In genomic region chr5:36371731-36372130, GRCm38 (mm10) we compare ENCODE assay signal across 20 mouse cellular contexts. TPM values are rescaled to one million over a fixed set of nuclear protein-coding genes. Genes with fewer than 3 reads are reported as not detected.
DNase-seq lines count a peak whose midpoint lies in the region; ATAC-seq and TF ChIP-seq lines count a peak whose summit lies in the region.
"Had no signal": no experiment of that assay in that cellular context is flagged by ENCODE, and none has a peak within 500 bp of the region (broad histone marks: within the 10 kb centered on the region; RNA-seq: fewer than 3 reads in every experiment).

No protein-coding gene starts in this region.

- H3K27ac ChIP-seq in kidney, embryonic 16.5 days (ENCODE audit: low read length), result peak overlapping the region; percentile 19; the same call in 1 of the 2 replicates
- peak overlapping the region; percentile 1; the same call in 1 of the 2 replicates for H3K27ac ChIP-seq in small intestine, adult 2 months (ENCODE audit: insufficient read depth, low read depth, low read length)
- H3K27ac ChIP-seq: gastrocnemius, adult 2 months; heart, embryonic 15.5 days; hindbrain, embryonic 12.5 days had no signal

- WGBS in kidney, embryonic 16.5 days, result 70% methylated on average over 5 of the region's 5 CpGs
- 29% methylated on average over 5 of the region's 5 CpGs for WGBS in small intestine, adult 2 months

- TF ChIP-seq CTCF in small intestine, adult 2 months (IDR thresholded peaks at IDR 0.05; ENCODE audit: extremely low read depth, insufficient read length, insufficient replicate concordance, low read depth, low read length), result no peak

- H3K4me3 ChIP-seq in kidney, embryonic 16.5 days (ENCODE audit: low read length), result no peak overlapping the region
- H3K4me3 ChIP-seq in small intestine, adult 2 months (ENCODE audit: low read depth, low read length), result no peak overlapping the region
- H3K4me3 ChIP-seq: gastrocnemius, adult 2 months; heart, embryonic 15.5 days; hindbrain, embryonic 12.5 days had no signal

- no peaks in the 10 kb centered on the region for H3K9me3 ChIP-seq in kidney, embryonic 16.5 days (ENCODE audit: low read length)
- H3K9me3 ChIP-seq: heart, embryonic 15.5 days; hindbrain, embryonic 12.5 days had no signal

- H3K4me1 ChIP-seq in kidney, embryonic 16.5 days (ENCODE audit: insufficient read depth, low read length), result peaks cover 78% of the 10 kb centered on the region
- peaks cover 76% of the 10 kb centered on the region for H3K4me1 ChIP-seq in small intestine, adult 2 months (ENCODE audit: control insufficient read depth, insufficient read depth, insufficient read length, low read length)

- TF ChIP-seq POLR2A in small intestine, adult 2 months (IDR thresholded peaks at IDR 0.05; ENCODE audit: low read depth, low read length), result no peak

- peak; percentile 36 to 58 for DNase-seq in cerebellum, postnatal 10 days
- DNase-seq in cerebellum, postnatal 25 days, result no peak
- no peak for DNase-seq in kidney, adult 18-20 months
- DNase-seq: adrenal gland, adult 2 months; adrenal gland, postnatal 25 days; cerebellum, adult 18-20 months; cerebellum, adult 9-11 months; gastrocnemius, adult 2 months; gastrocnemius, postnatal 25 days; heart, adult 11 months had no signal

- H3K9ac ChIP-seq in kidney, embryonic 16.5 days (replicated peaks; ENCODE audit: low read length), result no peak overlapping the region
- H3K9ac ChIP-seq: heart, embryonic 15.5 days; hindbrain, embryonic 12.5 days had no signal

- no peaks in the 10 kb centered on the region for H3K36me3 ChIP-seq in kidney, embryonic 16.5 days (ENCODE audit: insufficient read depth, low read length)
- no peaks in the 10 kb centered on the region for H3K36me3 ChIP-seq in small intestine, adult 2 months (ENCODE audit: control insufficient read depth, insufficient read depth, low read length)
- H3K36me3 ChIP-seq: heart, embryonic 15.5 days; hindbrain, embryonic 12.5 days had no signal

- ATAC-seq in kidney, embryonic 16.5 days (ENCODE audit: low FRiP score, low TSS enrichment), result no peak
- ATAC-seq in granulocyte monocyte progenitor cell, adult 5-6 weeks (replicated peaks; ENCODE audit: poor library complexity, severe bottlenecking), result 0 out of 2 replicates have a peak, but pooled peaks have one; percentile 4
- no peak for ATAC-seq in CD4-positive, CD25-positive, alpha-beta regulatory T cell, adult 4 months
- ATAC-seq: forebrain, embryonic 14.5 days; hindbrain, embryonic 16.5 days; inflammation-experienced regulatory T-cells, adult 6 months; Patski had no signal

- no peak overlapping the region for H3K4me2 ChIP-seq in kidney, embryonic 16.5 days (replicated peaks; ENCODE audit: low read depth, low read length)
- H3K4me2 ChIP-seq: heart, embryonic 15.5 days; hindbrain, embryonic 12.5 days had no signal

- no peaks in the 10 kb centered on the region for H3K27me3 ChIP-seq in kidney, embryonic 16.5 days (ENCODE audit: insufficient read depth, low read length)
- no peaks in the 10 kb centered on the region for H3K27me3 ChIP-seq in small intestine, adult 2 months (ENCODE audit: control insufficient read depth, insufficient read depth, low read length)
- H3K27me3 ChIP-seq: heart, embryonic 15.5 days; Patski had no signal

RNA-seq across cellular contexts. Expression of gene Sorcs2, which starts 26.2 kb away (rescaled TPM):
- polyA plus RNA-seq in kidney, embryonic 16.5 days (2015; fragmentation: Nextera tagmentation; extraction: Ambion mirVana), result 11.1 and 11.6 TPM in 2 replicates
- not detected in 2 replicates for total RNA-seq in granulocyte monocyte progenitor cell, adult 5-6 weeks (2014; fragmentation: Nextera tagmentation)
- total RNA-seq in granulocyte monocyte progenitor cell, adult 5-6 weeks (2017), result not detected in 2 replicates
- polyA plus RNA-seq in small intestine, adult 2 months (2012; rRNA removed), result 3.3 and 5.9 TPM in 2 replicates
- polyA plus RNA-seq in CD4-positive, CD25-positive, alpha-beta regulatory T cell, adult 4 months (2017; shearing (Covaris generic)), result 1 to 10 TPM; 4.5 to 4.7 TPM

Comparison
In these comparisons a context has a peak if more than half of its experiments do, and no peak if none do; other contexts are left out.
1. DNase-seq: peak in cerebellum, postnatal 10 days (2 of 2); none in cerebellum, postnatal 25 days (0 of 2) and kidney, adult 18-20 months (single experiment).